Mouse (Mus musculus) intestine, postnatal 0 days (tissue): Measurements from ENCODE around the gene Trim27. TPM values are rescaled to one million over a fixed set of nuclear protein-coding genes. Genes with fewer than 3 reads are reported as not detected.

Source experiments
- ATAC-seq: fragments of 200-750 bp; cut with Nextera tagmentation; 2 replicates; pipeline ENCODE4 v1.8.0; 2017; ENCODE audit warnings: mild to moderate bottlenecking, moderate TSS enrichment, moderate library complexity
- H3K27ac ChIP-seq: fragments of 300-500 bp; sonication (generic); 2 replicates; pipeline ENCODE4 v1.5.1; 2014; ENCODE audit warnings: mild to moderate bottlenecking, low read depth, low read length, moderate library complexity
- H3K27me3 ChIP-seq: fragments of 300-500 bp; sonication (generic); replicated peaks from 2 replicates; pipeline ENCODE4 v1.6.1; 2014; ENCODE audit warnings: low read length, mixed read lengths; ENCODE audit not compliant: control insufficient read depth, insufficient read depth
- H3K36me3 ChIP-seq: fragments of 300-500 bp; sonication (generic); 2 replicates; pipeline ENCODE4 v1.6.1; 2014; ENCODE audit warnings: mild to moderate bottlenecking, moderate library complexity; ENCODE audit not compliant: control insufficient read depth, insufficient read depth
- H3K4me1 ChIP-seq: fragments of 300-500 bp; sonication (generic); replicated peaks from 2 replicates; pipeline ENCODE4 v1.6.1; 2014; ENCODE audit warnings: antibody characterized with exemption, low read length, mixed read lengths; ENCODE audit not compliant: control insufficient read depth, insufficient read depth
- H3K4me2 ChIP-seq: fragments of 300-500 bp; sonication (generic); replicated peaks from 2 replicates; pipeline ENCODE4 v1.6.1; 2014; ENCODE audit warnings: low read depth, mild to moderate bottlenecking, moderate library complexity
- H3K4me3 ChIP-seq: fragments of 300-500 bp; sonication (generic); 2 replicates; pipeline ENCODE4 v1.5.1; 2014; ENCODE audit warnings: low read depth, low read length
- H3K9ac ChIP-seq: fragments of 300-500 bp; sonication (generic); 2 replicates; pipeline ENCODE4 v1.6.1; 2014; ENCODE audit warnings: mild to moderate bottlenecking, low read depth, low read length
- H3K9me3 ChIP-seq: fragments of 300-500 bp; sonication (generic); 2 replicates; pipeline ENCODE4 v1.6.1; 2016; ENCODE audit warnings: mixed run types; ENCODE audit not compliant: control insufficient read depth
- CTCF ChIP-seq: sonication (generic); IDR thresholded peaks from 2 replicates; pipeline ENCODE4 v1.5.1; 2016; ENCODE audit warnings: low read depth, mild to moderate bottlenecking, control low read depth, antibody characterized with exemption, moderate library complexity
- WGBS: fragments of 180-500 bp; shearing (Covaris S2); extraction: QIAGEN DNeasy Blood & Tissue Kit; methylation state at CpG from one replicate; pipeline ENCODE4 v1.1.7; 2014; 5-methylcytosine and 5-hydroxymethylcytosine counted together
- polyA plus RNA-seq: library from polyadenylated mRNA; unstranded; fragments of >200 nt; fragmentation: Nextera tagmentation; extraction: Ambion mirVana; gene quantifications from 2 replicates; pipeline ENCODE4 v1.2.1, GENCODE M21; 2015

The Trim27 gene
- polyA plus RNA-seq, 1 experiment from 2014 or later: 53.2 TPM

- no peaks in the 10 kb centered on the region for H3K4me1 ChIP-seq
- peak overlapping the region; percentile 70 for H3K4me3 ChIP-seq
- peak overlapping the region; percentile 91 for H3K4me2 ChIP-seq
- H3K9ac ChIP-seq: peak overlapping the region; percentile 27; the same call in 1 of the 2 replicates
- no peaks in the 10 kb centered on the region for H3K9me3 ChIP-seq
- WGBS: 0% methylated on average over 15 of the region's 15 CpGs
- no peak for TF ChIP-seq CTCF
- no peaks in the 10 kb centered on the region for H3K36me3 ChIP-seq
- no peaks in the 10 kb centered on the region for H3K27me3 ChIP-seq
- H3K27ac ChIP-seq: no peak overlapping the region
- ATAC-seq: no peak
Measured at GRCm38 (mm10) chr13:21159475-21159819, 19.8 kb upstream of the Trim27 start.

- H3K36me3 ChIP-seq: no peaks in the 10 kb centered on the region
- no peaks in the 10 kb centered on the region for H3K9me3 ChIP-seq
- H3K9ac ChIP-seq: peak overlapping the region; percentile 27; the same call in 1 of the 2 replicates
- WGBS: under 1% methylated on average over 16 of the region's 16 CpGs
- H3K4me3 ChIP-seq: peak overlapping the region; percentile 70
- ATAC-seq: no peak
- no peaks in the 10 kb centered on the region for H3K27me3 ChIP-seq
- H3K27ac ChIP-seq: no peak overlapping the region
- no peaks in the 10 kb centered on the region for H3K4me1 ChIP-seq
- no peak for TF ChIP-seq CTCF
- peak overlapping the region; percentile 91 for H3K4me2 ChIP-seq
Measured at GRCm38 (mm10) chr13:21160041-21160511, 19.2 kb upstream of the Trim27 start.

- Histone ChIP-seq H3K27ac (no peak overlapping the region), H3K27me3 (no peaks in the 10 kb centered on the region), H3K4me3 (peak overlapping the region; percentile 70), H3K36me3 (no peaks in the 10 kb centered on the region), H3K9me3 (no peaks in the 10 kb centered on the region), H3K4me2 (peak overlapping the region; percentile 91), H3K4me1 (no peaks in the 10 kb centered on the region), H3K9ac (no peak overlapping the region)
- WGBS: under 1% methylated on average over 32 of the region's 32 CpGs
- ATAC-seq: peak; percentile 87
- TF ChIP-seq CTCF: no peak
Measured at GRCm38 (mm10) chr13:21160657-21161590, 18.3 kb upstream of the Trim27 start.

- H3K4me2 ChIP-seq: peak overlapping the region; percentile 91; the same call in 1 of the 2 replicates
- H3K27me3 ChIP-seq: no peaks in the 10 kb centered on the region
- no peaks in the 10 kb centered on the region for H3K9me3 ChIP-seq
- 38% methylated on average over 2 of the region's 2 CpGs for WGBS
- no peak overlapping the region; the same call in 1 of the 2 replicates for H3K4me3 ChIP-seq
- H3K4me1 ChIP-seq: no peaks in the 10 kb centered on the region
- no peak for TF ChIP-seq CTCF
- no peak overlapping the region for H3K27ac ChIP-seq
- no peak overlapping the region for H3K9ac ChIP-seq
- no peaks in the 10 kb centered on the region for H3K36me3 ChIP-seq
- ATAC-seq: no peak
Measured at GRCm38 (mm10) chr13:21161591-21161990, 17.7 kb upstream of the Trim27 start.

GRCm38 (mm10) chr13:21162591-21162990 lies 16.7 kb upstream of the Trim27 start:
- 62% methylated on average over 5 of the region's 5 CpGs for WGBS
- Histone ChIP-seq H3K27me3 (no peaks in the 10 kb centered on the region), H3K36me3 (no peaks in the 10 kb centered on the region), H3K27ac (no peak overlapping the region), H3K4me3 (no peak overlapping the region), H3K4me1 (no peaks in the 10 kb centered on the region), H3K4me2 (no peak overlapping the region), H3K9ac (no peak overlapping the region), H3K9me3 (no peaks in the 10 kb centered on the region)
- ATAC-seq: no peak
- no peak for TF ChIP-seq CTCF
